Mouse (Mus musculus): ENCODE measurements around the gene Cnih3. TPM values are rescaled to one million over a fixed set of nuclear protein-coding genes. Genes with fewer than 3 reads are reported as not detected.

Cnih3 gene
- polyA plus RNA-seq, 1 experiment from 2014 or later: 0.18 TPM

- Histone ChIP-seq H3K4me1 (ENCODE audit: control insufficient read depth in 2 of 2, insufficient read depth in 2 of 2, low read length in 2 of 2) (no peaks in the 10 kb centered on the region), H3K27ac (replicated peaks in 1 of 2; ENCODE audit: control insufficient read depth in 1 of 2, insufficient read depth in 1 of 2, low read depth in 2 of 2, low read length in 2 of 2) (no peak overlapping the region), H3K9me3 (ENCODE audit: control insufficient read depth, low read length) (no peaks in the 10 kb centered on the region), H3K4me3 (ENCODE audit: control insufficient read depth in 1 of 2, insufficient read depth in 1 of 2, low read depth in 1 of 2, low read length in 2 of 2) (no peak overlapping the region), H3K27me3 (ENCODE audit: control insufficient read depth, insufficient read depth, low read length) (no peaks in the 10 kb centered on the region), H3K9ac (ENCODE audit: low read length) (no peak overlapping the region), H3K36me3 (ENCODE audit: control insufficient read depth, insufficient read depth, low read length) (no peaks in the 10 kb centered on the region), H3K4me2 (ENCODE audit: low read length) (no peak overlapping the region)
- ATAC-seq (ENCODE audit: insufficient number of reproducible peaks, insufficient read depth, low FRiP score, low read depth): no peak
- WGBS: 76% methylated on average over 12 of the region's 12 CpGs
These were observed 29.1 kb downstream of the Cnih3 start for GRCm38 (mm10) chr1:181381410-181382010.

GRCm38 (mm10) chr1:181389264-181389663, 36.8 kb downstream of the Cnih3 start:
- WGBS: 70% methylated on average over 2 of the region's 2 CpGs
- Histone ChIP-seq H3K27ac (replicated peaks in 1 of 2; ENCODE audit: control insufficient read depth in 1 of 2, insufficient read depth in 1 of 2, low read depth in 2 of 2, low read length in 2 of 2) (no peak overlapping the region), H3K4me3 (ENCODE audit: control insufficient read depth in 1 of 2, insufficient read depth in 1 of 2, low read depth in 1 of 2, low read length in 2 of 2) (no peak overlapping the region), H3K4me2 (ENCODE audit: low read length) (no peak overlapping the region), H3K36me3 (ENCODE audit: control insufficient read depth, insufficient read depth, low read length) (no peaks in the 10 kb centered on the region), H3K4me1 (ENCODE audit: control insufficient read depth in 2 of 2, insufficient read depth in 2 of 2, low read length in 2 of 2) (peaks cover 12 to 13% of the 10 kb centered on the region in 2 experiments), H3K27me3 (ENCODE audit: control insufficient read depth, insufficient read depth, low read length) (no peaks in the 10 kb centered on the region), H3K9me3 (ENCODE audit: control insufficient read depth, low read length) (no peaks in the 10 kb centered on the region), H3K9ac (ENCODE audit: low read length) (no peak overlapping the region)
- ATAC-seq (ENCODE audit: insufficient number of reproducible peaks, insufficient read depth, low FRiP score, low read depth): no peak

- Histone ChIP-seq H3K9ac (ENCODE audit: low read length) (no peak overlapping the region), H3K4me2 (ENCODE audit: low read length) (no peak overlapping the region), H3K36me3 (ENCODE audit: control insufficient read depth, insufficient read depth, low read length) (no peaks in the 10 kb centered on the region), H3K27me3 (ENCODE audit: control insufficient read depth, insufficient read depth, low read length) (no peaks in the 10 kb centered on the region), H3K4me3 (ENCODE audit: control insufficient read depth in 1 of 2, insufficient read depth in 1 of 2, low read depth in 1 of 2, low read length in 2 of 2) (no peak overlapping the region), H3K9me3 (ENCODE audit: control insufficient read depth, low read length) (no peaks in the 10 kb centered on the region), H3K27ac (replicated peaks in 1 of 2; ENCODE audit: control insufficient read depth in 1 of 2, insufficient read depth in 1 of 2, low read depth in 2 of 2, low read length in 2 of 2) (no peak overlapping the region), H3K4me1 (ENCODE audit: control insufficient read depth in 2 of 2, insufficient read depth in 2 of 2, low read length in 2 of 2) (peaks cover 17 to 31% of the 10 kb centered on the region in 2 experiments)
- WGBS: 90% methylated on average over 2 of the region's 2 CpGs
- no peak for ATAC-seq (ENCODE audit: insufficient number of reproducible peaks, insufficient read depth, low FRiP score, low read depth)
These were observed 40.1 kb downstream of the Cnih3 start for GRCm38 (mm10) chr1:181392489-181392888.

- H3K4me3 ChIP-seq (ENCODE audit: control insufficient read depth in 1 of 2, insufficient read depth in 1 of 2, low read depth in 1 of 2, low read length in 2 of 2): no peak overlapping the region
- H3K27ac ChIP-seq (replicated peaks in 1 of 2; ENCODE audit: control insufficient read depth in 1 of 2, insufficient read depth in 1 of 2, low read depth in 2 of 2, low read length in 2 of 2): peak overlapping the region; percentile 84 to 89
- H3K4me1 ChIP-seq (ENCODE audit: control insufficient read depth in 2 of 2, insufficient read depth in 2 of 2, low read length in 2 of 2): peaks cover 17 to 31% of the 10 kb centered on the region in 2 experiments
- no peaks in the 10 kb centered on the region for H3K36me3 ChIP-seq (ENCODE audit: control insufficient read depth, insufficient read depth, low read length)
- peak; percentile 83 for ATAC-seq (ENCODE audit: insufficient number of reproducible peaks, insufficient read depth, low FRiP score, low read depth)
- 0 out of 2 replicates have a peak overlapping the region, but pooled peaks have one; percentile 13 for H3K4me2 ChIP-seq (ENCODE audit: low read length)
- no peaks in the 10 kb centered on the region for H3K27me3 ChIP-seq (ENCODE audit: control insufficient read depth, insufficient read depth, low read length)
- WGBS: 18% methylated on average over 6 of the region's 6 CpGs
- no peaks in the 10 kb centered on the region for H3K9me3 ChIP-seq (ENCODE audit: control insufficient read depth, low read length)
- 0 out of 2 replicates have a peak overlapping the region, but pooled peaks have one; percentile 8 for H3K9ac ChIP-seq (ENCODE audit: low read length)
These were observed 41.1 kb downstream of the Cnih3 start for GRCm38 (mm10) chr1:181393250-181394149.

- no peaks in the 10 kb centered on the region for H3K27me3 ChIP-seq (ENCODE audit: control insufficient read depth, insufficient read depth, low read length)
- no peak overlapping the region for H3K4me2 ChIP-seq (ENCODE audit: low read length)
- H3K9me3 ChIP-seq (ENCODE audit: control insufficient read depth, low read length): no peaks in the 10 kb centered on the region
- H3K27ac ChIP-seq (replicated peaks in 1 of 2; ENCODE audit: control insufficient read depth in 1 of 2, insufficient read depth in 1 of 2, low read depth in 2 of 2, low read length in 2 of 2): peak overlapping the region in 1 of 2 experiments; percentile 89; a peak in 1 of 4 replicates
- no peak overlapping the region for H3K4me3 ChIP-seq (ENCODE audit: control insufficient read depth in 1 of 2, insufficient read depth in 1 of 2, low read depth in 1 of 2, low read length in 2 of 2)
- no peak overlapping the region for H3K9ac ChIP-seq (ENCODE audit: low read length)
- H3K4me1 ChIP-seq (ENCODE audit: control insufficient read depth in 2 of 2, insufficient read depth in 2 of 2, low read length in 2 of 2): peaks cover 17 to 31% of the 10 kb centered on the region in 2 experiments
- no peak for ATAC-seq (ENCODE audit: insufficient number of reproducible peaks, insufficient read depth, low FRiP score, low read depth)
- WGBS: 69% methylated on average over 6 of the region's 6 CpGs
- no peaks in the 10 kb centered on the region for H3K36me3 ChIP-seq (ENCODE audit: control insufficient read depth, insufficient read depth, low read length)
These were observed 42.9 kb downstream of the Cnih3 start for GRCm38 (mm10) chr1:181395234-181395828.

GRCm38 (mm10) chr1:181399179-181399578, 46.8 kb downstream of the Cnih3 start:
- Histone ChIP-seq H3K27me3 (ENCODE audit: control insufficient read depth, insufficient read depth, low read length) (no peaks in the 10 kb centered on the region), H3K27ac (replicated peaks in 1 of 2; ENCODE audit: control insufficient read depth in 1 of 2, insufficient read depth in 1 of 2, low read depth in 2 of 2, low read length in 2 of 2) (no peak overlapping the region), H3K36me3 (ENCODE audit: control insufficient read depth, insufficient read depth, low read length) (no peaks in the 10 kb centered on the region), H3K4me3 (ENCODE audit: control insufficient read depth in 1 of 2, insufficient read depth in 1 of 2, low read depth in 1 of 2, low read length in 2 of 2) (no peak overlapping the region), H3K9ac (ENCODE audit: low read length) (no peak overlapping the region), H3K4me1 (ENCODE audit: control insufficient read depth in 2 of 2, insufficient read depth in 2 of 2, low read length in 2 of 2) (peaks cover 6 to 19% of the 10 kb centered on the region in 2 experiments), H3K9me3 (ENCODE audit: control insufficient read depth, low read length) (no peaks in the 10 kb centered on the region), H3K4me2 (ENCODE audit: low read length) (no peak overlapping the region)
- no peak for ATAC-seq (ENCODE audit: insufficient number of reproducible peaks, insufficient read depth, low FRiP score, low read depth)
- 66% methylated on average over 3 of the region's 3 CpGs for WGBS

GRCm38 (mm10) chr1:181403056-181403455, 50.6 kb downstream of the Cnih3 start:
- no peak for ATAC-seq (ENCODE audit: insufficient number of reproducible peaks, insufficient read depth, low FRiP score, low read depth)

More at GRCm38 (mm10) chr1:181403056-181403455, 50.6 kb downstream of the Cnih3 start:
- H3K27ac ChIP-seq (replicated peaks in 1 of 2; ENCODE audit: control insufficient read depth in 1 of 2, insufficient read depth in 1 of 2, low read depth in 2 of 2, low read length in 2 of 2): no peak overlapping the region
- 83% methylated on average over 7 of the region's 7 CpGs for WGBS
- H3K4me2 ChIP-seq (ENCODE audit: low read length): no peak overlapping the region
- no peaks in the 10 kb centered on the region for H3K27me3 ChIP-seq (ENCODE audit: control insufficient read depth, insufficient read depth, low read length)
- H3K9me3 ChIP-seq (ENCODE audit: control insufficient read depth, low read length): no peaks in the 10 kb centered on the region
- no peaks in the 10 kb centered on the region for H3K36me3 ChIP-seq (ENCODE audit: control insufficient read depth, insufficient read depth, low read length)
- no peaks in the 10 kb centered on the region for H3K4me1 ChIP-seq (ENCODE audit: control insufficient read depth in 2 of 2, insufficient read depth in 2 of 2, low read length in 2 of 2)
- H3K9ac ChIP-seq (ENCODE audit: low read length): no peak overlapping the region
- H3K4me3 ChIP-seq (ENCODE audit: control insufficient read depth in 1 of 2, insufficient read depth in 1 of 2, low read depth in 1 of 2, low read length in 2 of 2): no peak overlapping the region
